Mouse (Mus musculus): ENCODE results near the gene Slc22a22.

- TF ChIP-seq POLR2A (IDR thresholded peaks at IDR 0.05; ENCODE audit: insufficient read depth, low read depth, low read length), result no peak
- no peak for TF ChIP-seq CTCF (IDR thresholded peaks at IDR 0.05; ENCODE audit: insufficient read depth, low read depth, low read length)
Measured at GRCm38 (mm10) chr15:57278505-57278904, 198.9 kb downstream of the Slc22a22 start.

Measured in olfactory bulb, adult 2 months (tissue).